Mouse (Mus musculus): ENCODE measurements around the gene AW822073. TPM values are rescaled to one million over a fixed set of nuclear protein-coding genes. Genes with fewer than 3 reads are reported as not detected.
"Not testable (repeated sequence)": the region's sequence is repeated elsewhere in the genome, so short reads cannot be mapped to it uniquely, and the experiment has no call there.

AW822073 gene
- polyA plus RNA-seq (2015; fragmentation: Nextera tagmentation; extraction: Ambion mirVana) = not detected in 2 replicates

DNA sequence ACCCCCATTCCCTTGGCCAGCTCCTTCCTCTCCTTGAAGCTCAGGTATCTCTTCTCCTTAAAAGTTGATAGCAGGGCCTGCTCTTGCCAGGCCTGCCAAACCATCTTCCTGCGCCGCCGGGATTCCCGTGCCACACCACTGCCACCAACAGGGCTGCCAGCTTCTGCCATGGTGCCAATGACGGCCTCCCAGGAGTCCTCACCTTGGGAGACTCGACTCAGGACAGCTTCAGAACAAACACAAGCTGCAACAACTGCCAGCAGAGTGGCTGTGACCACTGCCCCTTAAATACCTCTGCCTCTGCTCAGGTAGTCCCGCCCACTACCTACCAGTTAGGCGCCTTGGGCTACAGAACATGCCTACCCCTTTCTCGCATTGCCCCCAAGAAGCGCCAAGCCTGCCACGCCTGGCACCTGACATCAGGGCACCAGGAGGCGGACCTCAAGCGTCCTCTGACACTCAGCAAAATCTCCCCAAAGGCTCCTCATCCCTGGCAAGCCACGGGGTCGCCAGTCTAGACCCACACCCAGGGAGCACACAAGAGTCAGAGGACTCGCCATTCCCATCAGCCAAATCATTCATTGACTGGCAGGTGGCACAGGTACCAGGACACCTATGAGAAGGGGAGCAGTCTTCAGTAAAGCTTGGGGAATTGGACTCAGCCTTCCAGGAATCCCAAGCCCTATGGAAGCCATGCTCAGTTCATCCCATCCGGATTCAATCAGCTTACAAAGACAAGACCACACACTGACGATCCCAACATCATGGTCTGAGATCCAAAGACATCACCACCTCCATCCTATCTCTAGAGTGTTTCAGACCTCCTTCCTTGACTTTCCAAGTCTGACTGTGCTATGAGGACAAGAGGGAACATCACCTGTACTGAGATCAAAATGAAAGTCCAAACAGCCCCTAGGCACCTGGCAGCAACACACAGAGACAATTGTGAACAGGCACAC is at the start of gene AW822073:
Gene AW822073 (minus strand): TSS at position 104 of the 959 bp plus-strand sequence.
- ATAC-seq; H3K36me3 ChIP-seq (replicated peaks; ENCODE audit: insufficient read depth, low read length); H3K4me2 ChIP-seq (ENCODE audit: low read depth, low read length); H3K9me3 ChIP-seq (ENCODE audit: low read length); H3K4me1 ChIP-seq (ENCODE audit: insufficient read depth); H3K9ac ChIP-seq (replicated peaks); H3K27me3 ChIP-seq (ENCODE audit: insufficient read depth, low read length); H3K4me3 ChIP-seq (ENCODE audit: low read depth, low read length); H3K27ac ChIP-seq (ENCODE audit: low read depth): not testable (repeated sequence)
- 75% methylated on average over 16 of the region's 18 CpGs for WGBS (ENCODE audit: insufficient replicate concordance)
- DNase-seq = peak; percentile 44

DNA sequence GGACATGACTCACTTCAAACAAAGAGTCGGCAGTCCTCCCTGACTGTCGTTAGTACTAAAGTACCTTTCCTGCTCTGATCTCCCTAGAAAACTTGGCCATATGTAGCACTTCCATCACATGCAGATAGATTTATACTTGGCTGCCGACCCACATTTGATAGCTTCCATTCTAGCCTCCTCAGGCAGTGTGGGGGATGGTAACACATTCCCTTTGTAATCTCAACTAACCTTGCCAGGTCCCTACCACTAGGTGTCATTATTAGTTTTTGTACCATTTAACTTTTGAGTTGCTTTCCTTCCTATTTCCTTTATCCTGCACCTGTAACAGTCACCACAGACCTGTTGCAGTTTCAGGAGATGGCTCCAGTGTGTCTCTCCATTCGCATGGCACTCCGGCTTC is 33.7 kb upstream of the AW822073 start:
- Histone ChIP-seq H3K27ac (ENCODE audit: low read depth) (no peak overlapping the region), H3K4me3 (ENCODE audit: low read depth, low read length) (no peak overlapping the region), H3K27me3 (ENCODE audit: insufficient read depth, low read length) (no peaks in the 10 kb centered on the region), H3K36me3 (replicated peaks; ENCODE audit: insufficient read depth, low read length) (peaks cover 30% of the 10 kb centered on the region), H3K4me1 (ENCODE audit: insufficient read depth) (peaks cover 19% of the 10 kb centered on the region), H3K9me3 (ENCODE audit: low read length) (no peaks in the 10 kb centered on the region), H3K4me2 (ENCODE audit: low read depth, low read length) (no peak overlapping the region), H3K9ac (replicated peaks) (no peak overlapping the region)
- 67% methylated on average over 5 of the region's 5 CpGs for WGBS (ENCODE audit: insufficient replicate concordance)
- ATAC-seq (no peak), DNase-seq (no peak)
- TF ChIP-seq EP300 (IDR thresholded peaks at IDR 0.05; ENCODE audit: low read depth) (no peak), CTCF (IDR thresholded peaks at IDR 0.05; ENCODE audit: low read depth) (peak; percentile 42)

DNA sequence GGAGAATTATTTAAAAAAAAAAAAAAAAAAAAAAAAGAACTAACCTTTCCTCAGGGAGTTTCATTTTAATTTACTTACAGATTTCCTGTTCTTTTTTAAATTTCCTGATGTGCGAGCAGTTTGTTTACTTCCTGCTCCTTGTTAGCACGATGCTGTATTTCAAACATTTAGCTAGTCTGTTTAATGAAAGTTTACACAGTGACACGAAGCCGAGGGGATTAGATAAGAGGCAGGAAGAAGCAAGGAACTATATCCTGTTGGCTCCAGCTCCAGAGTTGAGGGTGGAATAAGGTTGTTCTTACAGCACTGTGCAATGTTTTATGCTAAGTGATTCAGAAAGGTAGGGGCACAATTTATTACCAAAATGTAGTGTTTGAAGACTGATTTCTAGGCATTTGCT is 31.2 kb upstream of the AW822073 start:
- peak overlapping the region; percentile 90 for H3K4me3 ChIP-seq (ENCODE audit: low read depth, low read length)
- WGBS (ENCODE audit: insufficient replicate concordance) = under 1% methylated on average over 4 of the region's 4 CpGs
- no peaks in the 10 kb centered on the region for H3K9me3 ChIP-seq (ENCODE audit: low read length)
- no peaks in the 10 kb centered on the region for H3K27me3 ChIP-seq (ENCODE audit: insufficient read depth, low read length)
- DNase-seq (no peak), ATAC-seq (no peak)
- TF ChIP-seq EP300 (IDR thresholded peaks at IDR 0.05; ENCODE audit: low read depth) = no peak
- TF ChIP-seq CTCF (IDR thresholded peaks at IDR 0.05; ENCODE audit: low read depth) = no peak
- peak overlapping the region; percentile 72 for H3K27ac ChIP-seq (ENCODE audit: low read depth)
- peak overlapping the region; percentile 83; the same call in 1 of the 2 replicates for H3K9ac ChIP-seq (replicated peaks)
- peaks cover 19% of the 10 kb centered on the region for H3K4me1 ChIP-seq (ENCODE audit: insufficient read depth)
- H3K36me3 ChIP-seq (replicated peaks; ENCODE audit: insufficient read depth, low read length) = peaks cover 18% of the 10 kb centered on the region
- peak overlapping the region; percentile 84 for H3K4me2 ChIP-seq (ENCODE audit: low read depth, low read length)

DNA sequence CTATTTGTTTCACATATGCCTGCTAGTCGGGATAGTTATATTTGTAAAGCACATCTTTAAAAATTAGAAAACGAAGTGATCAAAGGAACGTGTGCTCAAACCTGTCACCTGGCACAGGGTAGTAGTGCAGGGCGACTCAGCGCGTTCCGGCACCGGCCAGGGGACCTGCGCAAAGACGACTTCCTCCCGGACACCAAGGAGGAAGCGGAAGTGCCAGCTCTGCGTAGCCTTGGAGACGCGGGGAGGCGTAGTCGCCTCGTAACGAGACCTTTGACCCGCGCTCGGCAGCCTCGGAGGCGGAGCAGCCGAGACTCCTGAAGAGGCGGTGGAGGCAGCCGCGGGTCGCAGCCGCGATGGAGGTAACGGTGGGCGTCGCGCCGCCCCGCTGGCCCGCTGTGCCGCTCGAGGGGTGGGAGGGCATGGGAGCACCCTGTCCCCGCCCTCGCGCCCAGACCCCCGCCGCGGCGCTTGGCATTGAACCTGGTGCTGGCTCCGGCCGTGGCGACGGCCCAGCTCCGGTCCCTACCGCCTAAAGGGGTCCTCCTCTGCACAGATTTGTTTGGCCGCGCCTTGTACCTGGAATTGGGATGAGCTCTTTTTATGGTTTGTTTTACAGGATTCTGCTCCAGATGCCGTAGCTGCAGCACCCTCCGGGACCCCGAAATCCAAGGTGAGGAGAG is 30.6 kb upstream of the AW822073 start, which contains the start of gene Gcc2:
Gene Gcc2 (plus strand): TSS at position 285 of the 680 bp plus-strand sequence.
- Histone ChIP-seq H3K27me3 (ENCODE audit: insufficient read depth, low read length) (no peaks in the 10 kb centered on the region), H3K9me3 (ENCODE audit: low read length) (no peaks in the 10 kb centered on the region), H3K9ac (replicated peaks) (peak within 1 kb of the TSS; percentile 83), H3K4me2 (ENCODE audit: low read depth, low read length) (peak within 1 kb of the TSS; percentile 84), H3K27ac (ENCODE audit: low read depth) (peak within 1 kb of the TSS; percentile 72), H3K4me1 (ENCODE audit: insufficient read depth) (peaks cover 19% of the 10 kb centered on the region), H3K4me3 (ENCODE audit: low read depth, low read length) (peak within 1 kb of the TSS; percentile 90), H3K36me3 (replicated peaks; ENCODE audit: insufficient read depth, low read length) (peaks cover 17% of the 10 kb centered on the region)
- peak; percentile 95 for DNase-seq
- WGBS (ENCODE audit: insufficient replicate concordance) = under 1% methylated on average over 50 of the region's 58 CpGs
- peak; percentile 99 for ATAC-seq
- TF ChIP-seq EP300 (IDR thresholded peaks at IDR 0.05; ENCODE audit: low read depth) = no peak
- TF ChIP-seq CTCF (IDR thresholded peaks at IDR 0.05; ENCODE audit: low read depth) = no peak

DNA sequence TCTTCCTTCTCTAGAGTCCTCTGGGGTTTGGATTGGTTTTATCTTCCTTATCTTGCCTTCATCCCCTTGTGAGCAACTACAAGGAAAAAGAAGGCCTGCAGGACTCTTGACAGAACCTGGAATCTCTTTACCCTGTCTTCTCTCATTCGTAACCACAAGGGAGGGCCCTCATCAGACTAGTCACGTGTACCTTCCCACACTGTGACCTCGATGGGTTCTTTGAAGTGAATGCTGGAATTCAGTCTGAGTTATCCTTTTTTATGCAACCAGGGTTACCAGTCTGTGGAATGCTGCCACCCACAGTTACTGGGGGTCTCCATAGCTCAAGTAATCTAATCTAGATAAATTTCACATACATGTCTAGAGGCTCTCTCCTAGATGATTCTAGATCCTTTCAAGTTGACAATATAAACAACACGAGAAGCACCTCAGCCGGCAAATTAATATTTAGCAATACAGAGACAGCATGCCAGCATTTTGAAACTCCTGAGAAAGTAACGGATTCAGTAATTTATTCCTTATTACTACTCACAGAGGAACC is 30.0 kb upstream of the AW822073 start:
- Histone ChIP-seq H3K4me1 (ENCODE audit: insufficient read depth) (peaks cover 19% of the 10 kb centered on the region), H3K4me2 (ENCODE audit: low read depth, low read length) (peak overlapping the region; percentile 84), H3K36me3 (replicated peaks; ENCODE audit: insufficient read depth, low read length) (peaks cover 11% of the 10 kb centered on the region), H3K27ac (ENCODE audit: low read depth) (peak overlapping the region; percentile 11; the same call in 1 of the 2 replicates), H3K4me3 (ENCODE audit: low read depth, low read length) (peak overlapping the region; percentile 90), H3K27me3 (ENCODE audit: insufficient read depth, low read length) (no peaks in the 10 kb centered on the region), H3K9me3 (ENCODE audit: low read length) (no peaks in the 10 kb centered on the region), H3K9ac (replicated peaks) (peak overlapping the region; percentile 5; the same call in 1 of the 2 replicates)
- ATAC-seq (peak; percentile 27; the same call in 1 of the 2 replicates), DNase-seq (no peak)
- TF ChIP-seq CTCF (IDR thresholded peaks at IDR 0.05; ENCODE audit: low read depth) (no peak), EP300 (IDR thresholded peaks at IDR 0.05; ENCODE audit: low read depth) (no peak)
- WGBS (ENCODE audit: insufficient replicate concordance) = 22% methylated on average over 6 of the region's 6 CpGs

DNA sequence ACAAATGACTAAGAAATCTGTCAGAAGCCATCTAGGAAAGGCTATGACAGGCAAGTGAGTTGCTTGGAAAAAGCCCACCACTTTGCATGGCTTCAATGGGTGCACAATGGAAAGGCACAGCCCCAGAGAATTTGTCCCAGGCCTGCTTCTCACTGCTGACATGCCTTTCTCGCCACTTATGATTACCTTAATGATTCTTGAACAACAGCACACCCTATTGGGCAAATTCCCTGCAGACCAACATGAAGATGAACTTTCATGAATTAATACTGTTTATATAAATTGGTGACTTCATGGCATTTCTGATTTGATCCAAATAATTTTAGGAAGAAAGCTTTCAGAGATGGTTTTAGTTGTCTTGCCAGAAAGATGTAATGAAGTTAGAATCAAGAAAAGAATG is 24.8 kb upstream of the AW822073 start:
- no peaks in the 10 kb centered on the region for H3K9me3 ChIP-seq (ENCODE audit: low read length)
- TF ChIP-seq EP300 (IDR thresholded peaks at IDR 0.05; ENCODE audit: low read depth) = no peak
- TF ChIP-seq CTCF (IDR thresholded peaks at IDR 0.05; ENCODE audit: low read depth) = peak; percentile 22; the same call in 1 of the 2 replicates
- WGBS (ENCODE audit: insufficient replicate concordance) = 39% methylated on average over 1 of the region's 1 CpGs
- no peak overlapping the region for H3K4me3 ChIP-seq (ENCODE audit: low read depth, low read length)
- H3K36me3 ChIP-seq (replicated peaks; ENCODE audit: insufficient read depth, low read length) = no peaks in the 10 kb centered on the region
- H3K9ac ChIP-seq (replicated peaks) = no peak overlapping the region
- no peak for ATAC-seq
- H3K27ac ChIP-seq (ENCODE audit: low read depth) = no peak overlapping the region
- no peak overlapping the region for H3K4me2 ChIP-seq (ENCODE audit: low read depth, low read length)
- H3K4me1 ChIP-seq (ENCODE audit: insufficient read depth) = peaks cover 4% of the 10 kb centered on the region
- no peaks in the 10 kb centered on the region for H3K27me3 ChIP-seq (ENCODE audit: insufficient read depth, low read length)
- no peak for DNase-seq

DNA sequence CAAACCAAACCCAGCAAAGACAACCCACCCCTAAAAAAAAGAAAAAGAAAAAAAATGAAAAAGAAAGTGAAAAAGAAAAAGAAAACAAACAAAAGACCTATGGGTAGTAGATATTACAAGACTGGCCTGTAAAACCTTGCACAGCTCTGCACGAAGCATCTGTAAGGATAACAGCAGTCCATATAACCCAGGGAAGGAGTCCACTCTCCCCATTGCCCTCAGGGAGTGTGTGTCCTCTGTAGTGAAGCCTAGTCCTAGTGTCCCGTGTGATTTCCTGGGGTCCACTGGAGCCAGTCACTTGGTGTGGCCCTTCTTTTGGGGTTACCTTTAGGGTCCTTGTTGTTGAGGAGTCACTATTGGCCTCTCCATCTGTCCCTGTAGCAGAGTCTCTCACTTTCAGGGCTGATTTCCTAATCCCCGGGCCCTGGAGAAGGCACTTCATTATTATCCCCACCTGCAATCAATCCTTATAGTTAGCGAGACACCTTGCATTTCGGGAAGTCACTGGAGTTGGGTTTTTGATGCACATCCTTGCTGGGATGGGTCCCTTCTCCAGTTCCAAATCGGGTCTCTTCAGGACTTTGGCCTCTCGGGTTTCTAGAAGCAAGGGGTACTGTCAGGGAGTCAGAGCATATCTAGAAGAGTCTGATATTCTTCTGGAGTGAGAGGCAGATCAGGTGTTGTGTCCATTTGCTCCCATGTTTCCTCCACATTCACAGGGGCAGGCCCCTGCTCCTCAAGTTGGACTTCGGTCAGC is 14.4 kb upstream of the AW822073 start:
- not testable (repeated sequence) for H3K4me1 ChIP-seq (ENCODE audit: insufficient read depth); H3K36me3 ChIP-seq (replicated peaks; ENCODE audit: insufficient read depth, low read length); H3K4me3 ChIP-seq (ENCODE audit: low read depth, low read length); H3K9me3 ChIP-seq (ENCODE audit: low read length); H3K27ac ChIP-seq (ENCODE audit: low read depth); H3K9ac ChIP-seq (replicated peaks); H3K27me3 ChIP-seq (ENCODE audit: insufficient read depth, low read length); H3K4me2 ChIP-seq (ENCODE audit: low read depth, low read length)
- WGBS (ENCODE audit: insufficient replicate concordance) = 70% methylated on average over 7 of the region's 8 CpGs
- ATAC-seq = peak; percentile 58; the same call in 1 of the 2 replicates
- peak; percentile 55 for DNase-seq

Data from liver, postnatal 0 days (tissue).